Mouse (Mus musculus) neural tube, embryonic 15.5 days (tissue): ENCODE data around the gene Maml1. TPM values are rescaled to one million over a fixed set of nuclear protein-coding genes. Genes with fewer than 3 reads are reported as not detected.
A peak's percentile ranks its signal among the peaks of the same experiment; 100 is the strongest.

Source experiments
- ATAC-seq: fragments of 200-750 bp; cut with Nextera tagmentation; 2 replicates; pipeline ENCODE4 v1.8.0; 2017; ENCODE audit warnings: mild to moderate bottlenecking, moderate TSS enrichment, moderate library complexity; ENCODE audit not compliant: low FRiP score
- H3K27ac ChIP-seq: fragments of 300-500 bp; sonication (generic); replicated peaks from 2 replicates; pipeline ENCODE4 v1.5.1; 2015; ENCODE audit warnings: mild to moderate bottlenecking, inconsistent platforms
- H3K27me3 ChIP-seq: fragments of 300-500 bp; sonication (generic); replicated peaks from 2 replicates; pipeline ENCODE4 v1.6.1; 2015; ENCODE audit warnings: inconsistent platforms
- H3K36me3 ChIP-seq: fragments of 300-500 bp; sonication (generic); 2 replicates; pipeline ENCODE4 v1.6.1; 2015; ENCODE audit warnings: inconsistent platforms
- H3K4me1 ChIP-seq: fragments of 300-500 bp; sonication (generic); 2 replicates; pipeline ENCODE4 v1.6.1; 2015; ENCODE audit warnings: inconsistent platforms
- H3K4me2 ChIP-seq: fragments of 300-500 bp; sonication (generic); 2 replicates; pipeline ENCODE4 v1.6.1; 2015; ENCODE audit warnings: inconsistent platforms, mild to moderate bottlenecking, moderate library complexity
- H3K4me3 ChIP-seq: fragments of 300-500 bp; sonication (generic); replicated peaks from 2 replicates; pipeline ENCODE4 v1.5.1; 2015; ENCODE audit warnings: mild to moderate bottlenecking, inconsistent platforms
- H3K9ac ChIP-seq: fragments of 300-500 bp; sonication (generic); replicated peaks from 2 replicates; pipeline ENCODE4 v1.6.1; 2015; ENCODE audit warnings: mild to moderate bottlenecking, inconsistent platforms
- H3K9me3 ChIP-seq: fragments of 300-500 bp; sonication (generic); replicated peaks from 2 replicates; pipeline ENCODE4 v1.6.1; 2016; ENCODE audit warnings: inconsistent platforms
- WGBS: fragments of 180-500 bp; shearing (Covaris S2); methylation state at CpG from one replicate; pipeline ENCODE4 v1.1.7; 2015; ENCODE audit warnings: mixed read lengths; 5-methylcytosine and 5-hydroxymethylcytosine counted together
- polyA plus RNA-seq: library from polyadenylated mRNA; unstranded; fragments of >200 nt; fragmentation: Nextera tagmentation; extraction: Ambion mirVana; gene quantifications from 2 replicates; pipeline ENCODE4 v1.2.1, GENCODE M21; 2015

Maml1 gene
- polyA plus RNA-seq, 1 experiment from 2014 or later, result 2.5 TPM

GRCm38 (mm10) chr11:50254010-50254580, 38.0 kb downstream of the Maml1 start:
- Histone ChIP-seq H3K36me3 (peaks cover 32% of the 10 kb centered on the region), H3K9me3 (no peaks in the 10 kb centered on the region), H3K9ac (no peak overlapping the region), H3K4me3 (no peak overlapping the region), H3K27me3 (no peaks in the 10 kb centered on the region), H3K4me2 (no peak overlapping the region), H3K27ac (no peak overlapping the region), H3K4me1 (no peaks in the 10 kb centered on the region)
- 86% methylated on average over 12 of the region's 12 CpGs for WGBS
- ATAC-seq, result peak; percentile 29; the same call in 1 of the 2 replicates

GRCm38 (mm10) chr11:50253393-50253792, 38.7 kb downstream of the Maml1 start:
- H3K9ac ChIP-seq, result no peak overlapping the region
- no peak overlapping the region for H3K4me3 ChIP-seq
- ATAC-seq, result no peak
- no peaks in the 10 kb centered on the region for H3K27me3 ChIP-seq
- peaks cover 25% of the 10 kb centered on the region for H3K36me3 ChIP-seq
- no peaks in the 10 kb centered on the region for H3K4me1 ChIP-seq
- H3K9me3 ChIP-seq, result no peaks in the 10 kb centered on the region
- WGBS, result 65% methylated on average over 1 of the region's 1 CpGs
- H3K27ac ChIP-seq, result no peak overlapping the region
- no peak overlapping the region for H3K4me2 ChIP-seq

GRCm38 (mm10) chr11:50252684-50253265, 39.3 kb downstream of the Maml1 start:
- no peaks in the 10 kb centered on the region for H3K4me1 ChIP-seq
- peak; percentile 24; the same call in 1 of the 2 replicates for ATAC-seq
- peaks cover 19% of the 10 kb centered on the region for H3K36me3 ChIP-seq
- H3K4me3 ChIP-seq, result no peak overlapping the region
- no peaks in the 10 kb centered on the region for H3K9me3 ChIP-seq
- no peaks in the 10 kb centered on the region for H3K27me3 ChIP-seq
- 58% methylated on average over 11 of the region's 11 CpGs for WGBS
- H3K27ac ChIP-seq, result no peak overlapping the region
- no peak overlapping the region for H3K4me2 ChIP-seq
- no peak overlapping the region for H3K9ac ChIP-seq

- Histone ChIP-seq H3K4me2 (no peak overlapping the region), H3K27me3 (no peaks in the 10 kb centered on the region), H3K9ac (no peak overlapping the region), H3K4me3 (no peak overlapping the region), H3K9me3 (no peaks in the 10 kb centered on the region), H3K36me3 (peaks cover 17% of the 10 kb centered on the region), H3K27ac (no peak overlapping the region), H3K4me1 (no peaks in the 10 kb centered on the region)
- 58% methylated on average over 3 of the region's 3 CpGs for WGBS
- no peak for ATAC-seq
Measured at GRCm38 (mm10) chr11:50252166-50252565, 39.9 kb downstream of the Maml1 start.

- Histone ChIP-seq H3K4me2 (no peak overlapping the region), H3K4me1 (no peaks in the 10 kb centered on the region), H3K9ac (no peak overlapping the region), H3K4me3 (no peak overlapping the region), H3K27me3 (no peaks in the 10 kb centered on the region), H3K36me3 (no peaks in the 10 kb centered on the region), H3K27ac (no peak overlapping the region), H3K9me3 (no peaks in the 10 kb centered on the region)
- WGBS, result 81% methylated on average over 7 of the region's 7 CpGs
- no peak for ATAC-seq
Measured at GRCm38 (mm10) chr11:50248473-50249171, 43.5 kb downstream of the Maml1 start.

- Histone ChIP-seq H3K27me3 (no peaks in the 10 kb centered on the region), H3K4me3 (no peak overlapping the region), H3K4me1 (no peaks in the 10 kb centered on the region), H3K4me2 (no peak overlapping the region), H3K36me3 (no peaks in the 10 kb centered on the region), H3K9me3 (no peaks in the 10 kb centered on the region), H3K27ac (no peak overlapping the region), H3K9ac (no peak overlapping the region)
- ATAC-seq, result no peak
- WGBS, result 67% methylated on average over 5 of the region's 5 CpGs
Measured at GRCm38 (mm10) chr11:50245269-50245668, 46.8 kb downstream of the Maml1 start.

- Histone ChIP-seq H3K4me1 (no peaks in the 10 kb centered on the region), H3K27me3 (peaks cover 3% of the 10 kb centered on the region; the same call in 1 of the 2 replicates), H3K4me2 (no peak overlapping the region), H3K27ac (no peak overlapping the region), H3K9me3 (no peaks in the 10 kb centered on the region), H3K36me3 (no peaks in the 10 kb centered on the region), H3K4me3 (no peak overlapping the region), H3K9ac (no peak overlapping the region)
- no peak for ATAC-seq
- WGBS, result 81% methylated on average over 6 of the region's 6 CpGs
Measured at GRCm38 (mm10) chr11:50243926-50244325, 48.2 kb downstream of the Maml1 start.

GRCm38 (mm10) chr11:50240235-50240911, 51.7 kb downstream of the Maml1 start:
- Histone ChIP-seq H3K9me3 (no peaks in the 10 kb centered on the region), H3K27me3 (peaks cover 23% of the 10 kb centered on the region; the same call in 1 of the 2 replicates), H3K27ac (no peak overlapping the region), H3K4me3 (no peak overlapping the region), H3K4me2 (no peak overlapping the region), H3K9ac (no peak overlapping the region), H3K36me3 (no peaks in the 10 kb centered on the region), H3K4me1 (peaks cover 20% of the 10 kb centered on the region)
- 95% methylated on average over 7 of the region's 7 CpGs for WGBS
- no peak for ATAC-seq

GRCm38 (mm10) chr11:50238821-50239791, 53.0 kb downstream of the Maml1 start:
- no peak for ATAC-seq
- Histone ChIP-seq H3K4me1 (peaks cover 20% of the 10 kb centered on the region), H3K4me2 (no peak overlapping the region), H3K36me3 (peaks cover 9% of the 10 kb centered on the region), H3K9ac (no peak overlapping the region), H3K4me3 (no peak overlapping the region), H3K27me3 (peaks cover 26% of the 10 kb centered on the region; the same call in 1 of the 2 replicates), H3K9me3 (no peaks in the 10 kb centered on the region), H3K27ac (no peak overlapping the region)
- WGBS, result 92% methylated on average over 9 of the region's 9 CpGs

- H3K4me2 ChIP-seq, result peak within 1 kb of the TSS; percentile 96
- H3K9ac ChIP-seq, result no peak within 1 kb of the TSS
- ATAC-seq, result no peak
- no peaks in the 10 kb centered on the region for H3K9me3 ChIP-seq
- H3K36me3 ChIP-seq, result peaks cover 17% of the 10 kb centered on the region
- peaks cover 20% of the 10 kb centered on the region for H3K4me1 ChIP-seq
- H3K4me3 ChIP-seq, result peak within 1 kb of the TSS; percentile 61
- no peak within 1 kb of the TSS for H3K27ac ChIP-seq
- 50% methylated on average over 10 of the region's 10 CpGs for WGBS
- peaks cover 28% of the 10 kb centered on the region; the same call in 1 of the 2 replicates for H3K27me3 ChIP-seq
Measured at GRCm38 (mm10) chr11:50238324-50238723, 53.8 kb downstream of the Maml1 start, which contains the start of gene Ltc4s. Gene Ltc4s, minus strand, starts transcription at chr11:50238616.
